Mouse (Mus musculus) regulatory T cell (primary cell): ENCODE results near the gene Slc4a4.

ENCODE experiments used
- in situ Hi-C: fragments of 300-600 bp; cut with MboI, MseI; formaldehyde crosslinking; loops from one replicate; pipeline ENCODE4 v1.15.1; 2025; ENCODE audit warnings: high pct_unique_total_duplicates

The Slc4a4 gene

DNA sequence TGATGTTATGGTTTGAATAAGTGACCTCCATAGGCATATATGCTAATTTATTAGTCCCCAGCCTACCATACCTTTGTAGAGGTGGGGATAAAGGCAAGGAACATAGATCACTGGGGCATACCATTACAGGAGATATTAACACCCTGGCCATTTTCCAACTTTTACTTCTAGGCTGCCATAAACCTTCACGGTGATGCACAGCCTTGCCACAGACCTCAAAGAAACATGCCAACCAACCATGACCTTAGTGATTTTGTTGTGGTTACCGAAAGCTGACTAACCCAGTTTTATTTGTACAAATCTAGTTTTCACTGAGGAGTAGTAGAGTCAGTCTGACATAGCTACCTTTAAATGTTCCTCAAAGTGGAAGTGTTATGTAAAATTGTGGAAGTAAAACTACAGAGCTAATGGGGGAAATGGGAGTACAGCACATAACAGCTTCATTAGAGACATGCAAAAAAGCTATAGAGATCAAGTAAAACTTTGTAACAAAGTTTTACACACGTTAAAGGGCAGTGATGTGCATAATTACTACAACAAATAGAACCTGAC is 393.8 kb downstream of the Slc4a4 start:
- in situ Hi-C loops = no loop called here
